Mouse (Mus musculus) kidney, postnatal 0 days (tissue): ENCODE results near the gene Hnrnpu. TPM values are rescaled to one million over a fixed set of nuclear protein-coding genes. Genes with fewer than 3 reads are reported as not detected.
"Not testable (repeated sequence)": the region's sequence is repeated elsewhere in the genome, so short reads cannot be mapped to it uniquely, and the experiment has no call there.

Experiments
- ATAC-seq: fragments of 200-750 bp; cut with Nextera tagmentation; replicated peaks from 2 replicates; pipeline ENCODE4 v1.8.0; 2017; ENCODE audit warnings: low read depth, moderate number of reproducible peaks, moderate TSS enrichment, moderate library complexity; ENCODE audit not compliant: low FRiP score
- DNase-seq: peaks from one replicate; pipeline ENCODE4 v3.0.0-alpha.2; 2016; ENCODE audit warnings: low spot score
- H3K27ac ChIP-seq: fragments of 300-500 bp; sonication (generic); 2 replicates; pipeline ENCODE4 v1.5.1; 2014; ENCODE audit warnings: mild to moderate bottlenecking
- H3K27me3 ChIP-seq: fragments of 300-500 bp; sonication (generic); 2 replicates; pipeline ENCODE4 v1.6.1; 2014; ENCODE audit warnings: low read length, mixed read lengths; ENCODE audit not compliant: insufficient read depth
- H3K36me3 ChIP-seq: fragments of 300-500 bp; sonication (generic); 2 replicates; pipeline ENCODE4 v1.6.1; 2014; ENCODE audit warnings: low read length, mixed read lengths; ENCODE audit not compliant: insufficient read depth
- H3K4me1 ChIP-seq: fragments of 300-500 bp; sonication (generic); replicated peaks from 2 replicates; pipeline ENCODE4 v1.6.1; 2014; ENCODE audit warnings: antibody characterized with exemption, low read length, mixed read lengths; ENCODE audit not compliant: insufficient read depth
- H3K4me2 ChIP-seq: fragments of 300-500 bp; sonication (generic); 2 replicates; pipeline ENCODE4 v1.6.1; 2014; ENCODE audit warnings: mild to moderate bottlenecking, low read length, moderate library complexity, mixed read lengths
- H3K4me3 ChIP-seq: fragments of 300-500 bp; sonication (generic); replicated peaks from 2 replicates; pipeline ENCODE4 v1.5.1; 2014; ENCODE audit warnings: low read depth, low read length
- H3K9ac ChIP-seq: fragments of 300-500 bp; sonication (generic); 2 replicates; pipeline ENCODE4 v1.6.1; 2014; ENCODE audit warnings: low read depth, low read length
- H3K9me3 ChIP-seq: fragments of 300-500 bp; sonication (generic); replicated peaks from 2 replicates; pipeline ENCODE4 v1.6.1; 2016; ENCODE audit warnings: low read length, inconsistent platforms, mixed read lengths
- CTCF ChIP-seq: IDR thresholded peaks from 2 replicates; pipeline ENCODE4 v1.5.1; 2016; ENCODE audit warnings: antibody characterized with exemption, low read depth, mild to moderate bottlenecking, moderate library complexity
- WGBS: fragments of 180-500 bp; shearing (Covaris S2); extraction: QIAGEN DNeasy Blood & Tissue Kit; methylation state at CpG from one replicate; pipeline ENCODE4 v1.1.7; 2014; 5-methylcytosine and 5-hydroxymethylcytosine counted together
- polyA plus RNA-seq: library from polyadenylated mRNA; unstranded; fragments of >200 nt; fragmentation: Nextera tagmentation; extraction: Ambion mirVana; gene quantifications from 2 replicates; pipeline ENCODE4 v1.2.1, GENCODE M21; 2015

Gene Hnrnpu
- polyA plus RNA-seq, 1 experiment from 2014 or later = 302 TPM

DNA sequence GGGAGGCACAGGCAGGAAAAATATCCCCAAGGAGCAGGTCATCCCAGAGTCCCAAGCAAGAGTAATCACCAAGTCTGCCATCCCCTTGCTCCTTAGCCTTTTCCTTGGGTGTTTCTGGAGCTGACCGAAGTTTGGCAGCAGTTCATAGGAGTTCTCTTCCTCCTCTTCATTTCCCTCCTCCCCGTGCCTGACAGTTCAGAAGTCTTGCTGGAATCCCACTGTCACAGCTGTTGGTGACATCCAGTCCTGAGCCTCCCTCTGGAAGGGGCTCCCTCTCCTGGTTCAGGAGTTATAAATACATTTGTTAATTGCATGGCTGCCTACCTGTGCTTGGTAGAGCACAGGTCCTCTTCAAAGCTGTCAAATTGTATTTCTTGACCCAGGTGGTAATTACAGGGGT is 28.1 kb downstream of the Hnrnpu start:
- no peak overlapping the region for H3K9ac ChIP-seq
- no peaks in the 10 kb centered on the region for H3K4me1 ChIP-seq
- peak; percentile 3; the same call in 1 of the 2 replicates for TF ChIP-seq CTCF
- no peak overlapping the region for H3K27ac ChIP-seq
- H3K27me3 ChIP-seq = no peaks in the 10 kb centered on the region
- H3K4me3 ChIP-seq = no peak overlapping the region
- DNase-seq (no peak), ATAC-seq (no peak)
- WGBS = 50% methylated on average over 2 of the region's 2 CpGs
- H3K4me2 ChIP-seq = no peak overlapping the region
- no peaks in the 10 kb centered on the region for H3K36me3 ChIP-seq
- no peaks in the 10 kb centered on the region for H3K9me3 ChIP-seq

DNA sequence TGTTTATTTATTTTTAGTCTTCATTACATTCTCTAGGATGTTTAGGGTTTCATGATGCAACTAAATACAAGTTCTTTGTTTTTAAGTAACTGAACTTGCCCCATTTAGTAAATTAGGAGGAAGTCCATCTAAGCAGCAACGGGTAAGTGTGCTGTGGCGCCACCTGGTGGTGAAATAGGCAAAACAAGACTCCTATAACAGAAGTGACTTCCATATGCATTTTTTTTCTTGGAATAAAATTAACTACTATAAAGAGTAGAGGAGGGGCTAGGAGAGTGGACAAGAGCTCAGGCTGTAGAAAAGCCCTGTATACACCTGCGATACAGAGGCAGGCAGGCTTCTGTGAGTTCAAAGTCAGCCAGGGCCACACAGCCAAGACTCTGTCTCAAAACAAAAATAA is 34.2 kb downstream of the Hnrnpu start:
- no peak overlapping the region for H3K4me3 ChIP-seq
- H3K4me1 ChIP-seq = no peaks in the 10 kb centered on the region
- no peaks in the 10 kb centered on the region for H3K36me3 ChIP-seq
- no peak overlapping the region for H3K9ac ChIP-seq
- no peaks in the 10 kb centered on the region for H3K27me3 ChIP-seq
- no peaks in the 10 kb centered on the region for H3K9me3 ChIP-seq
- TF ChIP-seq CTCF = peak; percentile 91
- peak; percentile 83 for DNase-seq
- ATAC-seq = peak; percentile 57; the same call in 1 of the 2 replicates
- WGBS = 30% methylated on average over 3 of the region's 3 CpGs
- no peak overlapping the region for H3K27ac ChIP-seq
- H3K4me2 ChIP-seq = no peak overlapping the region

DNA sequence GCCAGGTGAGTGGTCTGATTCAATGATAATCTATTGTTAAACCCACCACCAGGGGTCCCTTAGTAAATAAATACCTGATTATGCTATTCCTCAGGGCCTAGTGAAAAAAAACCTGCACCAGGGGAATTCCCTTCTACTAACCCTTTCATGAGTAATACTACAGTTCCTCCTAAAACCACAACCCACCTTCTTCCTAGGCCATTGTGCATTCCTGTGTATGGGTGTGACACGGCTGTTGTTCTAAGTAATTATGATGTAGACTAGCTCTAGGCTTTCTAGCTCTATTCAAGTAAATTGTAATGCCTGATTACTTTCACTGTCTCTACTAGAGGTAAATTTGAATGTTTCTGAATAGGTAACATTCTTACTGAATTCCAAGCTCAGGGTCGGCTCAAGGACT is 36.3 kb downstream of the Hnrnpu start:
- H3K36me3 ChIP-seq, H3K9me3 ChIP-seq, ATAC-seq, H3K4me3 ChIP-seq, H3K27me3 ChIP-seq, H3K9ac ChIP-seq, H3K4me1 ChIP-seq, DNase-seq, H3K27ac ChIP-seq, H3K4me2 ChIP-seq: not testable (repeated sequence)
- 92% methylated on average over 2 of the region's 2 CpGs for WGBS

DNA sequence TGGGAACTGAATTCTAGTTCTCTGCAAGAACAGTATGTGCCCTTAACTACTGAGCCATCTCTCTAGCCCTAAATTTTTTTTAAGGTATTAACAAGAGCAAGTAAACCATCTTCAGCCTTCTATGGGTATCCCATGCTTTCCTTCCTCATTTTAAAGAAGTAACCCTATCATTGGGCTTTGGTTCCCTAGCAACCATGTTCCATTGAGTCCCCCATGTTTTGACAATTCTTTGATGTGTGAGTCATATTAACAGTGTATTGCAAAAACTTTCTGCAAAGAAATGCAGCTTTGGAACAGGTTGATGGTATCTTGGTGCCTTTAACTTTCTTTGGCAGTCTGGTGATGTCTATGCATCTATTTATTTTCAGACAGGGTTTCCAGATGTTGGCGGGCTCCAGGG is 43.5 kb downstream of the Hnrnpu start:
- Histone ChIP-seq H3K4me1 (no peaks in the 10 kb centered on the region), H3K4me3 (no peak overlapping the region), H3K36me3 (no peaks in the 10 kb centered on the region), H3K27ac (no peak overlapping the region), H3K4me2 (no peak overlapping the region), H3K9me3 (no peaks in the 10 kb centered on the region), H3K9ac (no peak overlapping the region), H3K27me3 (no peaks in the 10 kb centered on the region)
- TF ChIP-seq CTCF = no peak
- 90% methylated on average over 1 of the region's 1 CpGs for WGBS
- DNase-seq (no peak), ATAC-seq (no peak)

DNA sequence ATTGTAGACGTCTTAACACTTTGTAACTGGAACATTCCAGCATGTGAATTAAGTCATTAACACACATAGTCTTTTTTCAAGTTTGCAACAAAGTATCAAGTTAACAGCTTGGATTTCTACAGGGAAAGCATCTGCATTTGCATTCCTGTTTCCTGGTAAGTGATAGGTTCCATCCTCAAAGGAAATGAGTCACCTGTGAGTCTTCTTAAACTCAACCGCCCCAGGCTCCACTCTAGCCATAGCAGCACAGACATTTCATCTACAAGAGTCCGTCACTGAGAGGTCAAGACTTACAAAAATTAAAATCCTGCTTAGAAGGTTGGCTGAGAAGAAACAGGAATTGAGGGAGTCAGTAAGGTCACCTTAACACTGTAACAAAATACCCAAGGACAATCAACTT is 45.9 kb downstream of the Hnrnpu start:
- ATAC-seq (no peak), DNase-seq (no peak)
- 62% methylated on average over 3 of the region's 3 CpGs for WGBS
- no peak overlapping the region for H3K27ac ChIP-seq
- H3K9me3 ChIP-seq = no peaks in the 10 kb centered on the region
- no peak overlapping the region for H3K9ac ChIP-seq
- no peaks in the 10 kb centered on the region for H3K4me1 ChIP-seq
- no peak overlapping the region for H3K4me2 ChIP-seq
- H3K4me3 ChIP-seq = no peak overlapping the region
- TF ChIP-seq CTCF = no peak
- H3K36me3 ChIP-seq = no peaks in the 10 kb centered on the region
- no peaks in the 10 kb centered on the region for H3K27me3 ChIP-seq

DNA sequence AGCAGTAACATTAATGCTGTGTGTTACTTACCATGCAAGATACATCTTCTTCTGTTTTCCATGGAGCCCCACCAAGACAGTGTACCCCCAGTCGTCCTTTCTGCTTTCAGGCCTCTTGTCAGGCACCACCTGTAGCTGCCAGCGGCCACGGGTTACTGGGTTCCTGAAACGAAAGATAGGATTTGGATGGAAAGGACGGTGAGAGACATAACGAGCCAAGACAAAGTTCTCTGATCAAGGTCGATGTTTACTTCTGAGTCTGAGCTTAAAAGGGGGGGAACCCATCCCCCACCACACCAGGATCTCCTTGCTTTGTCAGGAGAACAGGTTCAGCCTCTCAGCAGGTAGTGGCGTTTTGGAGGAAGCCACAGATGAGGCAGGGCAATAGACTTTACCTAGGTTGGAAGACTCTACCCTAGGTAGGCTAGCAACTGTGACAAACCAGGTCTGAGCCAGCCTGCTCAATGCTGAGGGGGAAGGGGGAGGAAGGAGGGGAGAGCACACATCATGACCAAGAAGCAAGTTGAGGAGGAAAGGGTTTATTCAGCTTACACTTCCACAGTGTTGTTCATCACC is 49.9 kb downstream of the Hnrnpu start:
- no peak for DNase-seq

More for the DNA sequence above, 49.9 kb downstream of the Hnrnpu start:
- ATAC-seq = no peak
- 66% methylated on average over 8 of the region's 8 CpGs for WGBS
- no peak overlapping the region for H3K9ac ChIP-seq
- H3K4me2 ChIP-seq = no peak overlapping the region
- H3K4me3 ChIP-seq = no peak overlapping the region
- TF ChIP-seq CTCF = no peak
- H3K4me1 ChIP-seq = no peaks in the 10 kb centered on the region
- H3K27me3 ChIP-seq = no peaks in the 10 kb centered on the region
- H3K36me3 ChIP-seq = no peaks in the 10 kb centered on the region
- no peak overlapping the region for H3K27ac ChIP-seq
- H3K9me3 ChIP-seq = no peaks in the 10 kb centered on the region
